Mouse (Mus musculus) gastrocnemius, postnatal 14 days (tissue): ENCODE data around the gene Bbs12. TPM values are rescaled to one million over a fixed set of nuclear protein-coding genes. Genes with fewer than 3 reads are reported as not detected.

Experiments
- DNase-seq: peaks from one replicate; pipeline ENCODE4 v3.0.0; 2021; ENCODE audit warnings: mixed read lengths
- intact Hi-C: fragments of 180-260 bp; cut with DNase I; formaldehyde crosslinking; loops from one replicate; pipeline ENCODE4 v1.15.1; 2025; ENCODE audit warnings: low total_unique reads
- long read RNA-seq, 2 experiments: library from polyadenylated mRNA; stranded (forward); transcript quantifications; one replicate each; pipeline ENCODE4 v2.0.0; 2021
- total RNA-seq, 2 experiments: library from RNA; stranded (reverse); gene quantifications; 2 replicates each; pipeline ENCODE4 v1.2.3; 2021

Bbs12 gene
- total RNA-seq, result under 1 TPM; 0.53 to 0.78 TPM
- long read RNA-seq, experiment 1, partial matches to known transcripts, result 0 of 1 reads
- long read RNA-seq, experiment 1, other reads (novel, unspliced or antisense), result 1 of 1 reads
- long read RNA-seq, experiment 2, partial matches to known transcripts, result 0 of 3 reads
- long read RNA-seq, experiment 2, other reads (novel, unspliced or antisense), result 0 of 3 reads

DNA sequence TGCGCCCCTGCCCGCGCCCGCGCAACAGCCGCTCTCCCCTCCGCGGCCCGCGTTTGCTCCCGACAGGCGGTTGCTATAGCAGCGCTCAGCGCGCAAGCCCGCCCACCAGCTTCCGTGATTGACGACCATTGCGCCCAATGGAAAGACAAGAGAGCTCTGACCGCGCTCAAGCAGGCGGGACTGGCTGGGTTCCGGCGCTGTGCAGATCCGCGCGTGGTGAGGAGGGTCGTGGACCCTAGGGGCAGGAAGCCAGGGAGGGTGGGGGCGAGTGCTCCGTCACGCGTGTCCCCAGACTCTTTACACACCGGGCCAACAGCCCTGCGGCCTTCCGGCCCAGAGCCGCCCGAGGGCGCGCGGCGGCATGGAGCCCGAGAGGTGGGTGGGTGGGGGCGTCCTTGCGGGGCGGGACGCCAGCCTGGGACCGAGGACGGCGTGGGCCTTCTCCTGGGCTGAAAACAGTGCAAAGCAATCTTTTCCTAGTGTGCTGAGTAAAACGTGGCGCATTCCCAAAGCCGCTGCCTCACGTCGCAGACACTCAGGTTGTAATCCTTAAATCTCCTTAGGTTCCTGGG is at the start of gene Bbs12, which contains the start of gene Cetn4:
TSS of gene Bbs12 (plus strand) at position 185 of the 572 bp plus-strand sequence.
TSS of gene Cetn4 (minus strand) at position 339 of the 572 bp plus-strand sequence.
- peak; percentile 94 for DNase-seq
- intact Hi-C loops, result no loop called here

DNA sequence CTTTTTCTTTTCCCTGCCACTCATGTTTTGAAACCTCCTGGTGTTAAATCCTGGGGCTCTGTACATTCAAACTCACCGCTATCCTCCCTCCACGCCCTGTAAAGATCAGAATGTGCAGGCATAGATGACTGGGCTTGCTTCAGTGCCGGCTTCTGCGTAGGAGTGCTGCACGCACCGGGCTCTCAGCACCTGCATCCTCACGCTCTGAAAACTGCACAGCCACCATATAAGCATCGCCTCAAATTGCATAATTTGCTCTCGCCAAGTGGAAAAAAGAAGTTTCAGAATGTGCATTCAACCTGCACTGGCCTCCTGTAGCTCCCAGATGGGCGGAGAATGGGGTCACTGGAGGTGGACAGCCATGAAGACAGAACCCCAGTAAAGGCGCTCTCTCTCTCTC is 44.0 kb upstream of the Bbs12 start:
- no peak for DNase-seq
- intact Hi-C loops, result no loop called here

DNA sequence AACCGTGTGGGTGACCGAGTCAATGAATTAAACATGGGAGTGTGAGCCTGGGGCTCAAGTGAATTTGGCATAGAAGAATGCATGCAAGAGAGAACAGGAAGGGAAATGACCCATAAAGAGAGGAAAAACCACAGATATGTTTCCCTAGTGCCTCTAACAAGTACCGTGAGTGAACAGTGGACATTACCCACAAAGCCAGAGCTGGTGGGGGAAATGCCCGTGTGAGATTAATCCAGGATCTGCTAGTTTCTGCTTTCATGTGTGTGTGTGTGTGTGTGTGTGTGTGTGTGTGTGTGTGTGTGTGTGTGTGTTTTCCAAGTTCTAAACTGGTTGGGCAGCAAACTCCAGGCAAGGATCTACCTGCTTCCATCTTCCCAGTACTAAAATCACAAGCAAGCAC is 42.4 kb upstream of the Bbs12 start:
- DNase-seq, result no peak
- intact Hi-C loops, result no loop called here

DNA sequence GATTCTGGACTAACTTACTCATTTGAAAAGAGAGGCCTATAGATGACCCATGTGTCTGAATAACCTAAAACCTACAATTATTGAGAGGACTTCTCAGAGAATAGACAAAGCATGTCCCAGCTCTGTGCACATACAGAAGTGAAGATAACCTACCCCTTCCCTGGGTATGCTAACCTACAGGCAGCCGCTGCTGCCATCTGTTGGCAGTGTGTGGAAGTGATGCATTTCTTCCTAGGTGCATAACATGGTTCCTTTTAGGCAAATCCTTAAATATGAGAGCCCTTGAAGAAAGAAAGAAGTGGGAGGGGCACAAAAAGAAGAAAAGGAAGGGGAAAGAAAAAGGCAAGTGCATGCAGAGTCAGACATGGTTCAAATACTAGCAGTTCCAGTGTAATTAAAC is 41.1 kb upstream of the Bbs12 start:
- peak; percentile 31 for DNase-seq
- intact Hi-C loops, result no loop called here

DNA sequence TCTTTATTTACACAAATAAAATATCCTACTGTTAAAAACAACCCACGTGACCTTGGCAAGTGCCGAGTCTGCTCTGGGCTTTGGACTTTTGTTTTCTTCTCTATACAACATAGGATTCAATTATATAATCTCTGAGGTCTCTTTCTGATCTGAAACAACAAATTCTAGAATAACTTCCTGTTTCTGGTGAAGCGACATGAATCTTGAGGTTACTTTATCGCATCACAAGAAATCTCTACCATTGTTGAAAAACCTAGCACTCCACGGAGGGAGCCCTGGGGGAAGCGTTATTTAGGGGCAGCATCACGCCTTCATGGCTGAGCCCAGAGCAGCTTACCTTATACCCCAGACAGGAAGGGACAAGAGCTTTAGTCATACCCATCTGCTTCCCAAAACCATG is 39.3 kb upstream of the Bbs12 start:
- intact Hi-C loops, result no loop called here

DNA sequence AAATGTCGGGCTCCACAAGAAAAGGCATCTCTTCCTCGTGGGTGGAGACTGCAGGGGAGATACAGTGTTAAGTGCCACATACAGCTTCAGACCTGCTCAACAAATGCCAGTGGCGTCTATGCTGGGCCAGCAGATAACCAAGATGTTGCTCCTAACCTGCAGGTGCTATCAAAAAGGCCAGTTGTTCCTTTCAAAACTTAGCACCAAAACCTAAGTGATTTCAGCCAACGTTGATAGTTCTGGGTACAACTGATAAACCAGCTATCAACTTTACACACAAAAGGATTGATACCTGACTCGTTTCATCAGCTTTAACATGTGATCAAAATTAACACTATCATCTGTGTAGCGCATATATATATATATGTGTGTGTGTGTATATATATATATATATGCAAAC is 37.7 kb upstream of the Bbs12 start:
- DNase-seq, result no peak
- intact Hi-C loops, result no loop called here

More for the DNA sequence above, 39.3 kb upstream of the Bbs12 start:
- DNase-seq, result no peak

DNA sequence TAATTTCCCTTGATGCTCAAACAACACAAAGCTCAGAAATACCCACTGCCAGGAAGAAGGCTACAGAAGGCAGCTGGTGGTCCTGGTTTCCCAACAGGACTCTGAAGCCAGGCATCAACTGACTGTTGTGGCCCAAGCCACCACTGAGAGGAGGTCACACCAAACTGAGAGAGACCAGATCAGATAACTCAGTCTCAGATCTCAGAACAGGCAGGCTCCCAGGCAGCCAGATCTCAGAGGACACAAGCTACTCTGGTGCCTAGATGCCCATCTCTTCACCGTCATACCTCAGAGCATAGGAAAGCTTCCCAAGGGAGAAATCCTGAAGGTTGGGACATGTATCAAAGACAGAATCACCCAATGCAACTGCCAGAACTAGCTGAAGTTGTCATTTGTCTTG is 32.1 kb upstream of the Bbs12 start:
- intact Hi-C loops, result no loop called here
- DNase-seq, result no peak

DNA sequence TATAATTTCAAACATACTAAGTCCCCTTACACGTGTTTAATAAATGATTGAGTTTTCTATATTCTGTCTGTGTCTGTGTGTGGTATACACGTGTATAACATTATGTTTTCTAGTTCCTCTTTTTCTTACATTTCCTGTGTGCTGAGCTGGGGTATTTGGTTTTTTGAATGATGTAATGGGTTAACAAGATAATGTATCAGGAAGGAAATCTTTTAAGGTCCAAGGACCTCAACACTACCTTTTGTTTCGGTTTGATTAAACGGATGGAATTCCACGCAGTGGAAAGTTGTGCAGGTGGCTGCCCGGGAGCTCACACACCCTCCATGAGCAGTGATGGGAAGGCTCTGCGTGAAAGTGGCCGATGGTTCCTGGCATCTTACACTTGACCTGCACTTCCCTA is 31.5 kb upstream of the Bbs12 start:
- DNase-seq, result no peak
- intact Hi-C loops, result no loop called here

DNA sequence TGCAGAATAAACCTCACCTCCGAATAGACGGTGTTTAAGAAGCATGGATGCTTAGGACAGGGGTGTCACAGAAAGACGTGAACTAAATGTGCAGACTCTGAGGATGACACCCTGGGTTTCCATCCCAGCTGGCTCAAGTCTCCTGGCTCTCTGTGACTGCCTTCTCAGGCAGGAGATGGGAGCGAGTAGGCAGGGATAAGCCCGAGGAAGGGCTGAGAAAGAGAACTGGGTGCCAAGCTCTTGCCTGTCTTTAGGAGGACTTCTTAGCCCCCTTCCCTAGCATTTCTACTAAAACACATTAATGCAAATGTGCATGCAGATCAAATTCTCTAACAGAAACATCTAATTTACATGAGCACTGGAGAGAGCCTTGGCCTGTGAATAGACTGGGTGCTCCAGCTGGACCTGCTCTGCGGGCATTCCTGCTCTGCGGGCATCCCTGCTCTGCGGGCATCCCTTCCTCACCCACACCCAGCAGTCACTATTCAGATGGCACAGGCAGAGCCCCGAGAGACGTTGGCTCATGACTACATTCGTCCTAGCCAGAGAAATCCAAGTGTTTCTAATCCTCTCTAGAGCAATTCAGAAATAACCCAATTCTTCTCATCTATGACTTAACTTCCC is 29.9 kb upstream of the Bbs12 start:
- intact Hi-C loops, result no loop called here
- DNase-seq, result no peak

DNA sequence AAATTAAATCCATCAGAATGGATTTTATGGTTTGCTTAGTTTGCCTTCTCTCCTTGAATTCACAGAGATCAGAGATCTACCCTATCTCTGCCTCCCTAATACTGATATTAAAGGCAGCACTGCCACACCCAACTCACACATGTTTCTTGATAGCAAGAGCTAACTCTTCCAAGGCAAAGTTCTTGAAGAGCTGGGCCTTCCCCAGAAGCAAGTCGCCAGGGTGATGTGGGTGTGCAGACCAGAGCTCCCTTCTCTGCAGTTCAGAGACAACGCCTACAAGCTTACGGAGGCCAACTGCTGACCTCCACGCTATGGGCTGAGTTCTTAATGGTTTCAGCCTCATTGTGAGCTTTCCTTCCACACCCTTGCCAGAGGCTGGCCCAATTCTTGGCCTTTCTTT is 29.1 kb upstream of the Bbs12 start:
- DNase-seq, result no peak
- intact Hi-C loops, result no loop called here

DNA sequence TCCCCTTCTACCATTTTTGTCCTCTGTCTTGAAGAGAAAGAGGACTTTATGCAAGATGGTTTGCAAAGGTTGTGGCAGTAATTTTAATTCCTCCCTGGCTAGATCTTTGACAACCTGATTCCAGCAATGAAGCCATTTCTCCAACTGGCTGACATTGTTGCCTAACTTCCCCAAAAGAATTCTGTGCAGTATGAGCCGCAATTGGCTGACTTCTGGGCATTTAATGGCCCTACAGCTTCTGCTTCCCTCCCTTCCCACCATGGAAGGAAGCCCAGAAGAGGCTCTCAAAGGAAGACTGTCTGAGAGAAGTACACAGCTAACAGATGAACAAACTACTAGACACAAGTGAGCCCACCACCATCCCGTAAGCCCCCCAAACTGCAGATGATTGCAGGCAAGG is 23.1 kb upstream of the Bbs12 start:
- DNase-seq, result no peak
- intact Hi-C loops, result no loop called here

DNA sequence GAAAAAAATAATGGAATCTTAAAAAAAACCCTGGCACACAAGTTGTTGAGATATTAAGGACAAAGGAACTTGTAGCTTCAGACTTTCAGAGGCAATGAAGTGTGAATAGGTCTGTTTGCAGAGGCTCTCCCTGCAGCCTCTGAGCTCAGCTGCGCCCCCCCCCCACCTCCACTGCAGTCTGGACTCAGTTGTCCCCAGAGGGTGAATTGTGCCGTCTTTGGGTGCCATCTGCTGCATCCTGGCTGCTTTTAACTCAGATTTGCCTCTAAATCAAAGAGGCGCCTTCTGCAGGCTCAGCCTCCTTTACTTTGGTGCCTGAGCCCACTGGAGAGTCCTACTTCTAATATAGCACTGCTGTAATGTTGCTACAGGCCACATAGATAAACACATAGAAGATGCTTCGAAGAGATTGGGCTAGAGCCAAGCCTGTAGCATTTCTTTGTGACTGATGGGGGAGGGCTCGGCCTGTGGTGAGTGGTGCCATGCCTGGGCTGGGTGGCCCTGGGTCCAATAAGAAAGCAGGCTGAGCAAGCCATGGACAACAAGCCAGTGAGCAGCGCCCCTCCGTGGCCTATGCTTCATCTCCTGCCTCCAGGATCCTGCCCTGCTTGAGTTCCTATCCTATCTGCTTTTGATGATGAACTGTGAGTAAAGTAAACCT is 21.3 kb upstream of the Bbs12 start:
- DNase-seq, result no peak
- intact Hi-C loops, result no loop called here

DNA sequence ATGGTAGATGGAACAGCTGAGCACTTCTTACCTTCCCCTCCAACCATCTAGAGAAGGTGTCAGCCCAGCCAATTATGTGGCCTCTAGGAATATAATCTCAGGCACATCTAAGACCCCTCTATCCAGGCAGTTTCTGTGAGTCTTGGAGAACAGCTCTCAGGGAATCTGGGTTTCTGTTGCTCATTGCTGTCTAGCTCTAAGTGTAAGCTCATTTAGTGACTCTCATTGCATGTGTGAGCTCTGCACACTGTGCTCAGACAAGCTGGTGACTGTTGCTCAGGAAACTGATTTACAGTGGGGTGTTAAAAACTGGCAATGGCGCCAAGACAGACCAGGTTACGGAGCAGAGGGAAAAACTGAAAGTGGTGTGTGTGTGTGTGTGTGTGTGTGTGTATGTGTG is 20.4 kb upstream of the Bbs12 start:
- DNase-seq, result no peak
- intact Hi-C loops, result no loop called here

DNA sequence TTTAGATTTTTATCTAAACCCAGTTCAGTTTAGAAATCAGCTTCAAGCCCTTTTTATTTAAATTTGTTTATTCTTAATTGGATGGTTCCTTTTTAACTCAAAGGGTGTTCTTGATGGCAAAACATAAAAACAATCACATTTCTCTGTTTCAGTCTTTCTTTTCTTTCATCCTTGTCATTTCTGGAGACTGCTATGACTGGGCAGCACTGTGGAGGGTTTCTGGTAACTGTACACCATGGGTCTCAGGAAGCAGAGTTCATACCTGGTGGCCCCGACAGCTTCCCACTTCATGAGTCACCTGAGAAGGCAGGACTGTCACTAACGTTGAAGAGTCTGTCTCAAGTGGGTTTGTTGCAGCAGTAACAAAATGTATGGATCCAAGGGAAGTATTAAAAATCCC is 19.7 kb upstream of the Bbs12 start:
- no peak for DNase-seq

DNA sequence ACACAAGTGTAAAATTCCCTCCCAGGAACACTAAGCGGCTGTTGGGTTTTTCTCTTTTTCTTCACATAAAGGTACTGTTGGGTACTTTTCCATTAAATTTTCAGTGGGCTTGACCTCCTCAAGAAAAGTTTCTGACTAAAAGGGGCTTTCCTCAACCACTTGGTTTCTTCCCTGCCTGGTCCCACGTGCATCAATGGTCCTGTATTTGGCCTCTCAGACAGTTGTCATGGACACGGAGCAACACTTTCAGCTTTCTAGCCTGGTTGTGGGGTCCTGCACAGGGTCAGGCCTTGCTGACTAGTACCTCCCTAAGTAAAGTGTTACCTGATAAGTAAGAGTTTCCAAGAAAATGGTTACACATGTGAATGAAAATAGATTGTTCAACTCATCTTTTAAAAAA is 12.9 kb upstream of the Bbs12 start:
- DNase-seq, result no peak
- intact Hi-C loops, result no loop called here

More for the DNA sequence above, 19.7 kb upstream of the Bbs12 start:
- intact Hi-C loops, result no loop called here

DNA sequence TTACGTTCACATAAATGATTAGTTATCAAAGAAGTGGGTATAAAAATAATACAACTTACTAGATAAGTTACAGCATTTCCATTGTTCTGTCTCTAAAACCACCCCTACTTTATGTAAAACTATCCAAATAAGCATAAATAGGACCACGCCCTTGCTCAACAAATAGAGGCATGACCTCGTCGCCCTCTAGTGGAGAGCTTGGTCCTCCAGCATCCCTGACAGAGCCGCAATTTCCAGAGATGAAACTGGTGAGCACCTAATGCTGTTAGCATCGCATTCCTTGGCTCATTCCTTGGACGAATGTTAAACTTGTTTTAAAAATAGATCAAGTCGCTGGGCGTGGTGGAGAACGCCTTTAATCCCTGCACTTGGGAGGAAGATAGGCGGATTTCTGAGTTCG is 9.7 kb upstream of the Bbs12 start:
- intact Hi-C loops, result no loop called here
- peak; percentile 33 for DNase-seq

DNA sequence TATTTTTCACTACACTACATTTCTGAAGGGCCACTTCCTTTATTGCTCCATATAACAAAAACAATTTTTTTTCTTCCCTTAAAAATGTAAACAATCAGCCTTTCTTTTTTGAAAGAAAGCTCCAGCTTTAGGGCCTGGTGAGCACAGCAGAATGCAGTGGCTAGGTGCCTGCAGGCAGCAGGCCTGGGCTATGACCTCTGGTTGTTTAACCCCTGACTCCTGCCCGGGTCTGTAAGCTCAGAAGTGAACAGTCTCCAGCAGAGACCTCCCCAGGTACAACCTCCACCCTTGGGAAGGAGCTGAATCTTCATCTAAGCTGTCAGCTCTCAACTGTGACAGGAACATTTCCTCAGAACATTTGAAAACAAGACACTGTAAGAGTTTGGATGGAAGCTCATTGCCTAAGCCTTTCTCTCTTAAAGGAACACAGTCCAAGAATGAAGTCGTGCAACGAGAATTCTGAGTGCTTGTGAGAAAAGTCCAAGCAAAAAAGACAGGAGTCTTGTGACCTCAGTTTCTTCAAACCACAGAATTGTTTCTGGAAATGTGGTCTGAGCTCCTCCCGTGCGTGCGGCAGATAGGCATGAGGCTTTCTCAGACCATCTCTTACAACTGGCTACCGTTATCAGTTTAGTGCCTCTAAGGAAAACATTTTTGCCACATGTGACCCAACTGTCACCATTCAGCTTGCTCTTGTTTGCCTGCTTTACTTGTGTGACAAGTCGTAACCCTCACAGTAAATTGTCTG is 8.8 kb upstream of the Bbs12 start:
- intact Hi-C loops, result no loop called here
- DNase-seq, result no peak

DNA sequence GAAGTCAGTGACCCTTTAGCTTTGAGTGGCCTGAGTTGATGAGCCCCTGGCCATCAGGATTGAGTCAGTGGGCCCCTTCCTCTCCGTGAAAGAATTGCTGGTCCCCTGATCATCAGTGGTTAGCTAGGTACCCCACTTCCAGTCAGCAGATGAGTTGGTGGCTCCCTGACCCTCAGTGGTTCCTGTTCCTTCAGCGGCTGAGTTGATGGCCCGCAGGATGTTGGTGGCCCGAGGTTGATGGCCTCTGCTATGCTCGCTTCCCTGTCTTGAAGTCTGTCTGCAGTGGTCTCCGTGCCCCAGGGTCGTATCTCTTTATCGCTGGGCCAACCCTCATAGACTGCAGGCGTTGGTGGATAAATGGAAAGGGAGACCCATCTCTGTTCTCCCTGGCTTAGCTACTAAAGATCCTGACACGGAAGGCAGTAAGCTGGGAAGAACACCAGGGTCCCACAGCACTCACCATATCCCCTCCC is 421 bp upstream of the Bbs12 start:
- intact Hi-C loops, result no loop called here
- no peak for DNase-seq

DNA sequence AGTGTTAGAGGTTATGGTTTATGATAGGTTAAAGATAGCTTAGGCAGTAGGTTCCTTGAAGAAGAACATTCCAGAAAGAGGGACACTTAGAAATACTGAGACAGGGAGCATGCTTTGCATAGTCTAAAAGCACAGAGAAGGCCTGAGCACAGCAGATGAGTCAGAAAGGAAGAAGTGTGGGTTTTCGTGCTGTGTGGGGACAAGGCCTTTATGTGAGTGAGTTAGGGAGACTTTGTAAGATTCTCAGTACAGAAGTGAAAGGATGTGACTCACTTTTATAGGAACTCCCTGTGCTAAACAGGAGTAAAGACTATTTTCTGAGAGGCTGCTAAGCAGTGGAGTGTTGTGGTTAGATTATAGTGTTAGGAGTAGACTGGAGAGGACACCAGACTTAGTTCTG is 1.0 kb downstream of the Bbs12 start:
- intact Hi-C loops, result no loop called here
- DNase-seq, result no peak

DNA sequence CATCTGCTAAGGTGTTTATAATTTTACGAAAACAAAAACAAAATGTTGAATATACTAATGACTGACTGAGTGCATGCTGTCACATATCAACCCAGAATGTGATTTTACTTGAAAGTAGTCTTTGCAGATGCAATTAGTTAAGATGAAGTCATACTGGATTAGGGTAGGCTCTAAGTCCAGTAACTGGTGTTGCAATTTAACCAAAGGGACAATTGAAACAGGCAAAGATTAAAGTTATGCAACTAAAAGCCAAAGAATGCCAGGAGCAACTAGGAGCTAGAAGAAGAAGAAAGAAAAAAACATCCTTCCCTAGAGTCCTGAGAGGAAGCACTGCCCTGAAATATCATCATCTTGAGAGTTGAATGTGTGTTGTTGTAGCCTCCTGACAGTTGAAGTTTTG is 3.9 kb downstream of the Bbs12 start:
- intact Hi-C loops, result no loop called here
- no peak for DNase-seq
